ENCODE assay signal across 7 mouse cellular contexts in genomic region chr17:23549441-23549840, GRCm38 (mm10). TPM values are rescaled to one million over a fixed set of nuclear protein-coding genes. Genes with fewer than 3 reads are reported as not detected.
DNase-seq lines count a peak whose midpoint lies in the region; ATAC-seq and TF ChIP-seq lines count a peak whose summit lies in the region.

No protein-coding gene starts in this region.

- ATAC-seq in forebrain, embryonic 11.5 days (replicated peaks; ENCODE audit: low FRiP score), result no peak
- ATAC-seq in limb, embryonic 15.5 days (ENCODE audit: insufficient number of reproducible peaks, low FRiP score, low TSS enrichment, low read depth), result no peak
- ATAC-seq in stomach, embryonic 14.5 days (ENCODE audit: insufficient number of reproducible peaks, insufficient read depth, low FRiP score, low read depth), result no peak

- H3K4me2 ChIP-seq in forebrain, embryonic 11.5 days (ENCODE audit: low read depth, low read length, severe bottlenecking), result peak overlapping the region; percentile 66
- peak overlapping the region; percentile 68 for H3K4me2 ChIP-seq in limb, embryonic 15.5 days
- peak overlapping the region; percentile 75 for H3K4me2 ChIP-seq in stomach, embryonic 14.5 days (replicated peaks; ENCODE audit: low read depth, low read length)

- no peaks in the 10 kb centered on the region for H3K9me3 ChIP-seq in forebrain, embryonic 11.5 days (ENCODE audit: control insufficient read depth, low read length)
- no peaks in the 10 kb centered on the region for H3K9me3 ChIP-seq in limb, embryonic 15.5 days
- H3K9me3 ChIP-seq in stomach, embryonic 14.5 days (ENCODE audit: control insufficient read depth, low read depth, low read length), result no peaks in the 10 kb centered on the region

- no peaks in the 10 kb centered on the region; the same call in 1 of the 2 replicates for H3K4me1 ChIP-seq in forebrain, embryonic 11.5 days (replicated peaks; ENCODE audit: control insufficient read depth, insufficient read depth, low read length)
- H3K4me1 ChIP-seq in limb, embryonic 15.5 days, result peaks cover 17% of the 10 kb centered on the region
- H3K4me1 ChIP-seq in stomach, embryonic 14.5 days (ENCODE audit: control insufficient read depth, insufficient read depth, low read length), result peaks cover 7% of the 10 kb centered on the region; the same call in 1 of the 2 replicates

- H3K27me3 ChIP-seq in forebrain, embryonic 11.5 days (ENCODE audit: control insufficient read depth, insufficient read depth, low read length), result no peaks in the 10 kb centered on the region
- H3K27me3 ChIP-seq in limb, embryonic 15.5 days, result no peaks in the 10 kb centered on the region
- H3K27me3 ChIP-seq in stomach, embryonic 14.5 days (ENCODE audit: control insufficient read depth, insufficient read depth, low read length), result no peaks in the 10 kb centered on the region

- DNase-seq in left cerebral cortex, adult 2 months (ENCODE audit: extremely low spot score in 1 of 2, low spot score in 2 of 2), result peak; percentile 17 to 29
- DNase-seq in left cerebral cortex, postnatal 10 days (ENCODE audit: extremely low spot score in 1 of 2, low spot score in 2 of 2), result no peak
- peak; percentile 72 for DNase-seq in brain, adult 2 months (ENCODE audit: low read depth, low spot score)
- no peak for DNase-seq in forebrain, embryonic 11.5 days (ENCODE audit: low spot score)
- no peak for DNase-seq in adrenal gland, postnatal 14 days

- WGBS in forebrain, embryonic 11.5 days, result 3% methylated on average over 9 of the region's 9 CpGs
- WGBS in limb, embryonic 15.5 days, result 7% methylated on average over 9 of the region's 9 CpGs
- 4% methylated on average over 9 of the region's 9 CpGs for WGBS in stomach, embryonic 14.5 days

- H3K27ac ChIP-seq in left cerebral cortex, adult 2 months, result peak overlapping the region; percentile 66
- H3K27ac ChIP-seq in forebrain, embryonic 11.5 days (ENCODE audit: low read depth, low read length), result no peak overlapping the region
- no peak overlapping the region for H3K27ac ChIP-seq in limb, embryonic 15.5 days
- peak overlapping the region; percentile 15; the same call in 1 of the 2 replicates for H3K27ac ChIP-seq in stomach, embryonic 14.5 days (ENCODE audit: low read length)

- H3K36me3 ChIP-seq in forebrain, embryonic 11.5 days (ENCODE audit: control insufficient read depth, insufficient read depth, low read length), result no peaks in the 10 kb centered on the region
- no peaks in the 10 kb centered on the region for H3K36me3 ChIP-seq in limb, embryonic 15.5 days
- no peaks in the 10 kb centered on the region for H3K36me3 ChIP-seq in stomach, embryonic 14.5 days (ENCODE audit: control insufficient read depth, insufficient read depth, low read length)

- H3K4me3 ChIP-seq in left cerebral cortex, adult 2 months, result peak overlapping the region; percentile 63
- peak overlapping the region; percentile 60 for H3K4me3 ChIP-seq in forebrain, embryonic 11.5 days (ENCODE audit: low read depth, low read length)
- peak overlapping the region; percentile 66 for H3K4me3 ChIP-seq in limb, embryonic 15.5 days
- peak overlapping the region; percentile 47 for H3K4me3 ChIP-seq in stomach, embryonic 14.5 days (ENCODE audit: low read depth, low read length)

- H3K9ac ChIP-seq in forebrain, embryonic 11.5 days (ENCODE audit: low read length), result no peak overlapping the region
- H3K9ac ChIP-seq in limb, embryonic 15.5 days, result no peak overlapping the region
- 0 out of 2 replicates have a peak overlapping the region, but pooled peaks have one; percentile 11 for H3K9ac ChIP-seq in stomach, embryonic 14.5 days (replicated peaks; ENCODE audit: low read depth, low read length)

- intact Hi-C loops in left cerebral cortex, adult 2 months (cut with DNase I), result loop anchor here (5.0 to 10.0 kb wide), 3 partner anchors 357 to 815 kb away; partner anchors contain the start of gene Zfp40
- intact Hi-C loops in left cerebral cortex, postnatal 10 days (cut with DNase I), result loop anchor here (5.0 to 10.0 kb wide), 3 partner anchors 357 to 1125 kb away; partner anchors contain the start of genes Zfp40 and Zfp946

- TF ChIP-seq CTCF in left cerebral cortex, adult 2 months (IDR thresholded peaks at IDR 0.05), result no peak

RNA-seq across cellular contexts. Expression of gene Zfp213, which starts 14.6 kb away (rescaled TPM):
- total RNA-seq in left cerebral cortex, adult 2 months (2021), result 1 to 10 TPM; 6.8 TPM
- total RNA-seq in left cerebral cortex, postnatal 10 days (2021), result 1 to 10 TPM; 6.6 to 6.7 TPM
- polyA plus RNA-seq in forebrain, embryonic 11.5 days (2014; fragmentation: Nextera tagmentation; extraction: Ambion mirVana), result 28.1 and 29.9 TPM in 2 replicates
- polyA plus RNA-seq in limb, embryonic 15.5 days (2015; fragmentation: Nextera tagmentation; extraction: Ambion mirVana), result 17.5 and 18.2 TPM in 2 replicates
- polyA plus RNA-seq in stomach, embryonic 14.5 days (2014; fragmentation: Nextera tagmentation; extraction: Ambion mirVana), result 18.1 and 18.9 TPM in 2 replicates
- total RNA-seq in adrenal gland, postnatal 14 days (2021), result 9.2 and 9.9 TPM in 2 replicates

RNA-seq across cellular contexts. Expression of gene Zfp13, which starts 49.8 kb away (rescaled TPM):
- total RNA-seq in left cerebral cortex, adult 2 months (2021), result 10 to 100 TPM; 24.7 to 32.0 TPM
- total RNA-seq in left cerebral cortex, postnatal 10 days (2021), result 10 to 100 TPM; 29.3 to 33.8 TPM
- 19.2 and 20.5 TPM in 2 replicates for polyA plus RNA-seq in forebrain, embryonic 11.5 days (2014; fragmentation: Nextera tagmentation; extraction: Ambion mirVana)
- polyA plus RNA-seq in limb, embryonic 15.5 days (2015; fragmentation: Nextera tagmentation; extraction: Ambion mirVana), result 12.4 and 12.9 TPM in 2 replicates
- 13.6 and 15.7 TPM in 2 replicates for polyA plus RNA-seq in stomach, embryonic 14.5 days (2014; fragmentation: Nextera tagmentation; extraction: Ambion mirVana)
- total RNA-seq in adrenal gland, postnatal 14 days (2021), result 8.5 and 14.6 TPM in 2 replicates

RNA-seq across cellular contexts. Expression of gene Zscan10, which starts 51.2 kb away (rescaled TPM):
- total RNA-seq in left cerebral cortex, adult 2 months (2021), result not detected
- total RNA-seq in left cerebral cortex, postnatal 10 days (2021), result not detected
- 0.16 and 0.27 TPM in 2 replicates for polyA plus RNA-seq in forebrain, embryonic 11.5 days (2014; fragmentation: Nextera tagmentation; extraction: Ambion mirVana)
- polyA plus RNA-seq in limb, embryonic 15.5 days (2015; fragmentation: Nextera tagmentation; extraction: Ambion mirVana), result 0.16 and 0.18 TPM in 2 replicates
- polyA plus RNA-seq in stomach, embryonic 14.5 days (2014; fragmentation: Nextera tagmentation; extraction: Ambion mirVana), result 0.10 TPM in 1 of 2 replicates, not detected in the other
- total RNA-seq in adrenal gland, postnatal 14 days (2021), result not detected in 2 replicates

Comparison
In these comparisons a context has a peak if more than half of its experiments do, and no peak if none do; other contexts are left out.
1. DNase-seq: peak in left cerebral cortex, adult 2 months (2 of 2) and brain, adult 2 months (single experiment); none in left cerebral cortex, postnatal 10 days (0 of 2), forebrain, embryonic 11.5 days (single experiment) and adrenal gland, postnatal 14 days (single experiment).
2. H3K27ac ChIP-seq: peak in left cerebral cortex, adult 2 months (single experiment) and stomach, embryonic 14.5 days (single experiment); none in forebrain, embryonic 11.5 days (single experiment) and limb, embryonic 15.5 days (single experiment).
3. Peak in every context shown above with its lines, with median percentiles within 50 percentile points of each other: H3K4me3 ChIP-seq and H3K4me2 ChIP-seq.